Mouse (Mus musculus): ENCODE measurements around the gene Ptprs. TPM values are rescaled to one million over a fixed set of nuclear protein-coding genes. Genes with fewer than 3 reads are reported as not detected.

Ptprs gene
- polyA plus RNA-seq (2016; fragmentation: Nextera tagmentation; extraction: Ambion mirVana) = 50.4 and 73.5 TPM in 2 replicates

- Histone ChIP-seq H3K4me1 (peaks cover 53% of the 10 kb centered on the region), H3K4me3 (peak within 1 kb of the TSS; percentile 70), H3K36me3 (no peaks in the 10 kb centered on the region), H3K27me3 (ENCODE audit: insufficient read depth, poor library complexity, severe bottlenecking) (peaks cover 67% of the 10 kb centered on the region), H3K27ac (peak within 1 kb of the TSS; percentile 91), H3K9me3 (no peaks in the 10 kb centered on the region; the same call in 1 of the 2 replicates)
- peak; percentile 95 for DNase-seq (ENCODE audit: low spot score)
- WGBS = 1% methylated on average over 27 of the region's 27 CpGs
Measured at GRCm38 (mm10) chr17:56476402-56476752, at the start of gene Ptprs. TSS of gene Ptprs (minus strand) at chr17:56476483.

DNA sequence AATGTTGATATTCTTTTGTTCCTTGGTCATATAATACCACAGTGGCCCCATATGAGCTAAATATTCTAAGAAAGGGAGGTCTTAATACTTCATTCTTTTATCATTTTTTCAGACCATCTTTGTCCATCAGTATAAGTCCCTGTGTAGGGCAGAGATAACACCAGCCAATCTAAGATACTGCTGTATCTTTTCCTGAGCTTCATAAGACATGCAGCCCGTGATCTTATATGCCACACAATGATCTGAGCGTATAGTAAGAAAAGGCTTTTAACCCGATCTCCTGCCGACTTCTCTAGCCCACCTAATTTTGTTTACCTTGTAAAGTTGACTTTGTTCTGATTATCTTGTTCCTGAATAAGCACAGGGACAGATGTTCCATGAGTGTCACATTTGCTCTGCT, 48.7 kb upstream of the Ptprs start:
- Histone ChIP-seq H3K36me3 (no peaks in the 10 kb centered on the region), H3K27ac (no peak overlapping the region), H3K4me3 (no peak overlapping the region), H3K4me1 (no peaks in the 10 kb centered on the region), H3K27me3 (ENCODE audit: insufficient read depth, poor library complexity, severe bottlenecking) (no peaks in the 10 kb centered on the region), H3K9me3 (no peaks in the 10 kb centered on the region)
- WGBS = 72% methylated on average over 4 of the region's 4 CpGs
- DNase-seq (ENCODE audit: low spot score) = no peak

DNA sequence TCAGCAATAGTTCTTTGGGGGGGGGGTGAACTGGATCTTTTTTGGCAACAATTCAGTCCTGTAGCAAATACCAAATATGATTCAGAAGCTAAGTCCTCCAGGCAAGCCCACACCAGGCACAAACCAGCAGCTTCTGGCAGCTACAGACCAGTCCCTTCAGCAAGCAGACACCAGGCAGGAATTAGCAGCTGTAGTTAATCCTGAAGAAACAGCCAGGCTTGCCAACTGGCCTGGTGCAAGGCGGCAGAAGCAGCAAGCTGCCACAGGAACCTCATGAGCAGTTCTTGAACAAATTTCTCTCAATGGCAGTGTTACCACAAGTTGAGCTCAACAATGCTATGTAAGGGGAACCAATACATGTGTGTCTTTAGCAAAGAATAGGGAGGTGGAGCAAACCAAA, 46.5 kb upstream of the Ptprs start:
- DNase-seq (ENCODE audit: low spot score) = no peak
- 56% methylated on average over 1 of the region's 1 CpGs for WGBS

DNA sequence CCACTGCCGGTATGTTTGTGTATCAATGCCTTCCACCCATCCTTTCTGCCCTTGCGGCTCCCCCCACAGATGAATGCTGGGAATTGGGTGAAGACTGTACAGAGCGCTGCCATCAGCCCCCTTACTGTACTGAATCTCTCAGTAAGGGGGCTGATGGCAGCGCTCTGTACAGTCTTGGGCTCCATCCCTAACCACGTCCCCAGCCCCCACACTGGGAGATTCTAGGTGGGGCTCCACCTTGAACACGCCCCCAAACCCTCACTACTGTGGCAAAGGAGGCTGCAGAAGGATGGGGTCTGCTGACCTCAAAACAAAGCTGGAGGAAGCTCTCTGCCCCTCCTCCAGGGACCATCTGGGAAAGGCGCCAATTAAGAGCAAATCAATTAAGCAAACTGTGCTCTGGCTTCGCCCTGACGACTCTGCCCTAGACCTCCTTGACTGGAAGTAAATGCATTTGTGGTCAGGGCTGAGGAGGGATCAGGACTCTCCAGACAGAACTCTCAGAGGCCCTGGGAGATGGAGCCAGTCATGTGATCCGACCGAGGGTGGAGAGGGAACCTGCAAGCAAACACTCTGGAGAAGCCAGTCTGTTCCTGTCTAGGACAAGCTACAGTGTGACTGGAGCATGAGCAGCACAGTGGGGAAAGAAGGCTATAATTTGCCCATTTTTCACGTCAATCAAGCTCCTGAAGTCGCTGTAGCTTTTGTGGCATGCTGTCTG, 39.6 kb upstream of the Ptprs start:
- peaks cover 22% of the 10 kb centered on the region for H3K4me1 ChIP-seq
- H3K27me3 ChIP-seq (ENCODE audit: insufficient read depth, poor library complexity, severe bottlenecking) = peaks cover 60% of the 10 kb centered on the region
- 0 out of 2 replicates have a peak, but pooled peaks cover 4% of the 10 kb centered on the region for H3K36me3 ChIP-seq
- 19% methylated on average over 13 of the region's 13 CpGs for WGBS
- no peak for DNase-seq (ENCODE audit: low spot score)
- H3K4me3 ChIP-seq = no peak overlapping the region
- H3K9me3 ChIP-seq = peaks cover 7% of the 10 kb centered on the region
- no peak overlapping the region for H3K27ac ChIP-seq

More for the DNA sequence above, 46.5 kb upstream of the Ptprs start:
- no peaks in the 10 kb centered on the region for H3K27me3 ChIP-seq (ENCODE audit: insufficient read depth, poor library complexity, severe bottlenecking)
- no peak overlapping the region for H3K27ac ChIP-seq
- no peaks in the 10 kb centered on the region for H3K4me1 ChIP-seq
- H3K36me3 ChIP-seq = no peaks in the 10 kb centered on the region
- no peak overlapping the region for H3K4me3 ChIP-seq
- H3K9me3 ChIP-seq = no peaks in the 10 kb centered on the region

DNA sequence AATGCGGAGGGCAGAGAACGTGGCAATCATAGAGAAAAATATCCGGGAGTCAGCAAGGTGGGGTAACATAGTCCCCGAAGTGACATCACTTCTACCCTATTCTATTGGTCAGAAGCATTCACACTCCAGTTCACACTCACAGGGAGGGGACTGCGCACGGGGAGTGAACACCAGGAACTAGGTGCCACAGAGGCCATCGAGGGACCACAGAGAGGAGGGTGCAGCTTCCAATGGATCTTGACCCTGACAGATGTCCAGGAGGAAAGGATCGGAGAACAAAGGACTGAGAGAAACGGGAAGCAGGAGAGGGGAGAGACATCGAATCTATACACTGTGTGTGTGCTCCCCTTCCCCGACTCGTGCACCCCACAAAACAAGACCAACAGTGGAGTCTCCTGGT, 38.6 kb upstream of the Ptprs start:
- WGBS = 47% methylated on average over 12 of the region's 12 CpGs
- Histone ChIP-seq H3K36me3 (0 out of 2 replicates have a peak, but pooled peaks cover 4% of the 10 kb centered on the region), H3K27me3 (ENCODE audit: insufficient read depth, poor library complexity, severe bottlenecking) (peaks cover 70% of the 10 kb centered on the region), H3K4me3 (no peak overlapping the region), H3K4me1 (peaks cover 32% of the 10 kb centered on the region), H3K27ac (no peak overlapping the region), H3K9me3 (peaks cover 7% of the 10 kb centered on the region)
- DNase-seq (ENCODE audit: low spot score) = no peak

- no peak for DNase-seq (ENCODE audit: low spot score)
- Histone ChIP-seq H3K9me3 (peaks cover 7% of the 10 kb centered on the region), H3K4me1 (peaks cover 38% of the 10 kb centered on the region), H3K27ac (no peak overlapping the region), H3K36me3 (0 out of 2 replicates have a peak, but pooled peaks cover 4% of the 10 kb centered on the region), H3K4me3 (no peak overlapping the region), H3K27me3 (ENCODE audit: insufficient read depth, poor library complexity, severe bottlenecking) (peaks cover 75% of the 10 kb centered on the region)
Measured at GRCm38 (mm10) chr17:56514330-56514729, 38.0 kb upstream of the Ptprs start.

GRCm38 (mm10) chr17:56512310-56512709, 36.0 kb upstream of the Ptprs start, which contains the start of gene Znrf4:
TSS of gene Znrf4 (minus strand) at chr17:56512431.
- H3K27me3 ChIP-seq (ENCODE audit: insufficient read depth, poor library complexity, severe bottlenecking) = peaks cover 86% of the 10 kb centered on the region
- DNase-seq (ENCODE audit: low spot score) = no peak
- peaks cover 43% of the 10 kb centered on the region for H3K4me1 ChIP-seq
- H3K4me3 ChIP-seq = peak within 1 kb of the TSS; percentile 44
- WGBS = 60% methylated on average over 22 of the region's 22 CpGs
- peaks cover 7% of the 10 kb centered on the region for H3K9me3 ChIP-seq
- H3K27ac ChIP-seq = peak within 1 kb of the TSS; percentile 12; the same call in 1 of the 2 replicates
- 0 out of 2 replicates have a peak, but pooled peaks cover 4% of the 10 kb centered on the region for H3K36me3 ChIP-seq

GRCm38 (mm10) chr17:56511707-56512090, 35.4 kb upstream of the Ptprs start:
- Histone ChIP-seq H3K4me3 (peak overlapping the region; percentile 44), H3K27me3 (ENCODE audit: insufficient read depth, poor library complexity, severe bottlenecking) (peaks cover 83% of the 10 kb centered on the region), H3K36me3 (0 out of 2 replicates have a peak, but pooled peaks cover 4% of the 10 kb centered on the region), H3K27ac (peak overlapping the region; percentile 12; the same call in 1 of the 2 replicates), H3K9me3 (peaks cover 7% of the 10 kb centered on the region), H3K4me1 (peaks cover 46% of the 10 kb centered on the region)
- 21% methylated on average over 29 of the region's 29 CpGs for WGBS
- no peak for DNase-seq (ENCODE audit: low spot score)

GRCm38 (mm10) chr17:56510970-56511706, 34.9 kb upstream of the Ptprs start:
- peaks cover 7% of the 10 kb centered on the region for H3K9me3 ChIP-seq
- 0 out of 2 replicates have a peak, but pooled peaks cover 4% of the 10 kb centered on the region for H3K36me3 ChIP-seq
- peak overlapping the region; percentile 12; the same call in 1 of the 2 replicates for H3K27ac ChIP-seq
- peaks cover 46% of the 10 kb centered on the region for H3K4me1 ChIP-seq
- 6% methylated on average over 60 of the region's 60 CpGs for WGBS
- no peak for DNase-seq (ENCODE audit: low spot score)
- peaks cover 78% of the 10 kb centered on the region for H3K27me3 ChIP-seq (ENCODE audit: insufficient read depth, poor library complexity, severe bottlenecking)
- peak overlapping the region; percentile 44 for H3K4me3 ChIP-seq

- H3K4me3 ChIP-seq = peak overlapping the region; percentile 44
- DNase-seq (ENCODE audit: low spot score) = no peak
- H3K9me3 ChIP-seq = peaks cover 7% of the 10 kb centered on the region
- H3K27ac ChIP-seq = 0 out of 2 replicates have a peak overlapping the region, but pooled peaks have one; percentile 2
- H3K4me1 ChIP-seq = peaks cover 40% of the 10 kb centered on the region
- 0 out of 2 replicates have a peak, but pooled peaks cover 4% of the 10 kb centered on the region for H3K36me3 ChIP-seq
- peaks cover 71% of the 10 kb centered on the region for H3K27me3 ChIP-seq (ENCODE audit: insufficient read depth, poor library complexity, severe bottlenecking)
- WGBS = 22% methylated on average over 27 of the region's 27 CpGs
Measured at GRCm38 (mm10) chr17:56510473-56510969, 34.2 kb upstream of the Ptprs start.

- peaks cover 36% of the 10 kb centered on the region for H3K4me1 ChIP-seq
- peaks cover 65% of the 10 kb centered on the region for H3K27me3 ChIP-seq (ENCODE audit: insufficient read depth, poor library complexity, severe bottlenecking)
- 5% methylated on average over 36 of the region's 37 CpGs for WGBS
- H3K9me3 ChIP-seq = peaks cover 7% of the 10 kb centered on the region
- no peak for DNase-seq (ENCODE audit: low spot score)
- H3K4me3 ChIP-seq = peak overlapping the region; percentile 25
- H3K36me3 ChIP-seq = 0 out of 2 replicates have a peak, but pooled peaks cover 4% of the 10 kb centered on the region
- 0 out of 2 replicates have a peak overlapping the region, but pooled peaks have one; percentile 2 for H3K27ac ChIP-seq
Measured at GRCm38 (mm10) chr17:56509707-56510472, 33.6 kb upstream of the Ptprs start.

- Histone ChIP-seq H3K36me3 (0 out of 2 replicates have a peak, but pooled peaks cover 4% of the 10 kb centered on the region), H3K27ac (no peak overlapping the region), H3K27me3 (ENCODE audit: insufficient read depth, poor library complexity, severe bottlenecking) (peaks cover 58% of the 10 kb centered on the region), H3K4me1 (peaks cover 36% of the 10 kb centered on the region), H3K4me3 (peak overlapping the region; percentile 25), H3K9me3 (peaks cover 7% of the 10 kb centered on the region)
- no peak for DNase-seq (ENCODE audit: low spot score)
- 33% methylated on average over 10 of the region's 10 CpGs for WGBS
Measured at GRCm38 (mm10) chr17:56509021-56509640, 32.8 kb upstream of the Ptprs start.
